Mouse (Mus musculus): ENCODE data around the gene Zbtb16. TPM values are rescaled to one million over a fixed set of nuclear protein-coding genes. Genes with fewer than 3 reads are reported as not detected.

The Zbtb16 gene
- polyA plus RNA-seq, 1 experiment: not detected

DNA sequence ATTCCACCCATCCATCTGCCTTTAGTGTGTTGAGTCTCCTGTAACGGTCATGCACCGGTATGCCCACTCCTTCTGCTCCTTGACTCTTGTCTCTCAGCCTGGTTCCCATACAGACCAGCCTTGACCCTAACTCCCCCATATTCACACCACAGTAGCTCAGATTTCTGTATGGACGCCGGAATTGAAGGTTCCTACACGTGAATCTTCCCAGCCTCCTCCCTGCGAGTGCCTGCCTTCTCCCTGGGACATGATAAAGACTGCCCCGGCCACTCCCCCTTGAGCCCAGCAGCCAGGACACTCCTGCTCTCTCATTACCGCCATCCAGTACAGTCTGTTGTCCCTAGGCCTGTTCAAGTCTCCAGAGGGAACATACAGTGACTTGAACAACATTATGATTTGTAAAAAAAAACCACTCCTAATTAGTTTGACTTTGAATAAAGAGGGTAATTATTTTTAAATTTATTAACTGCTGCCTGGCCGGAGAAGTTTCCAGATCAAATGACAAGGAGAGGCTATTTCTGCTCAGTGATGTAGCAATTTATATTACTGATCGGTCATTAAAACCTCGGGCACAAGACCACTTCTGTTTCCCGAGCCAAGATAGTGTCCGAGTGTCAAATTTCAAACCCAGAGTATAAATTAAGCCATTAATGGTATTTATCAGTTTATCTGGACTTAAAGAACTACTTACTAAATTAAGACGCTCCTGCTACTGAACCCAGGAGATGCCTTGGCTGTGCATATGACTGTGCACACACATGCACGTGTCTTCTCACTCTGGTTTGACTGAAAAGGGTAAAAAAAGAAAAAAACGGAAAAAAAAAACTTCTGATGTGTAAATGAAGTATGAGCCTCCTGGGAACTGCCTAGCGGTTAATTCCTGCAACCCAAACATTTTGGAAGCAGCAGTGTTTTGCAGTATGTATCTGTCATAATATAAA, 125.4 kb downstream of the Zbtb16 start:
- TF ChIP-seq CTCF (IDR thresholded peaks at IDR 0.05; ENCODE audit: borderline replicate concordance, insufficient read depth, low read length) (no peak), POLR2A (IDR thresholded peaks at IDR 0.05; ENCODE audit: low read depth, low read length) (no peak)
- Histone ChIP-seq H3K4me1 (ENCODE audit: control insufficient read depth, insufficient read depth, low read length) (no peaks in the 10 kb centered on the region), H3K27ac (ENCODE audit: insufficient read depth, low read length) (no peak overlapping the region), H3K4me3 (ENCODE audit: insufficient read depth, low read length) (no peak overlapping the region)

DNA sequence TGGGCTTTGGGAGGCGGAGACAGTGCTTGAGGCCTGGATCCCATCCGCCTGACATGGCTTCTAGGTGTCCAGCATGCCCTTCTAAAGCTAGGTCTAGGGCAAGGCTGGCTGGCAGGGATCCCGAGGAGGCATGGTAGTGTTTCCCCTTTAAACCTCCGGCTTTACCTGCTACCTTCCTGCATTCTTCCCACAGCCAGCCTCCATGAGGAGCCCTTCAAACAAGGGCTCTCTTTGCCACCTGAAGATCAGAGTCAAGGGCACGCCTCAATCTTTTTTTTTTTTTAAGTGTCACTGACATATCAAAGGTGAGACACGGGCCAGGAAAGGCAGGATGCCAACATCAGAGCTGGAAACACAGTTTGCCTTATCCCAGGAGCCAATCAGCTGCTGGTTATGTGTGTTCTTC, 128.2 kb downstream of the Zbtb16 start:
- H3K27ac ChIP-seq (ENCODE audit: insufficient read depth, low read length): no peak overlapping the region
- H3K4me3 ChIP-seq (ENCODE audit: insufficient read depth, low read length): no peak overlapping the region
- no peaks in the 10 kb centered on the region for H3K4me1 ChIP-seq (ENCODE audit: control insufficient read depth, insufficient read depth, low read length)
- no peak for TF ChIP-seq POLR2A (IDR thresholded peaks at IDR 0.05; ENCODE audit: low read depth, low read length)

- Histone ChIP-seq H3K27ac (ENCODE audit: insufficient read depth, low read length) (no peak overlapping the region), H3K4me1 (ENCODE audit: control insufficient read depth, insufficient read depth, low read length) (no peaks in the 10 kb centered on the region), H3K4me3 (ENCODE audit: insufficient read depth, low read length) (no peak overlapping the region)
- TF ChIP-seq CTCF (IDR thresholded peaks at IDR 0.05; ENCODE audit: borderline replicate concordance, insufficient read depth, low read length) (no peak), POLR2A (IDR thresholded peaks at IDR 0.05; ENCODE audit: low read depth, low read length) (no peak)
Observed at GRCm38 (mm10) chr9:48707134-48707823, 128.7 kb downstream of the Zbtb16 start.

- no peak overlapping the region for H3K4me3 ChIP-seq (ENCODE audit: insufficient read depth, low read length)
- TF ChIP-seq POLR2A (IDR thresholded peaks at IDR 0.05; ENCODE audit: low read depth, low read length) (no peak), CTCF (IDR thresholded peaks at IDR 0.05; ENCODE audit: borderline replicate concordance, insufficient read depth, low read length) (no peak)
- no peaks in the 10 kb centered on the region for H3K4me1 ChIP-seq (ENCODE audit: control insufficient read depth, insufficient read depth, low read length)
- no peak overlapping the region for H3K27ac ChIP-seq (ENCODE audit: insufficient read depth, low read length)
Observed at GRCm38 (mm10) chr9:48701296-48701695, 134.7 kb downstream of the Zbtb16 start.

- no peaks in the 10 kb centered on the region for H3K4me1 ChIP-seq (ENCODE audit: control insufficient read depth, insufficient read depth, low read length)
- TF ChIP-seq CTCF (IDR thresholded peaks at IDR 0.05; ENCODE audit: borderline replicate concordance, insufficient read depth, low read length) (no peak), POLR2A (IDR thresholded peaks at IDR 0.05; ENCODE audit: low read depth, low read length) (no peak)
- H3K27ac ChIP-seq (ENCODE audit: insufficient read depth, low read length): no peak overlapping the region
- no peak overlapping the region for H3K4me3 ChIP-seq (ENCODE audit: insufficient read depth, low read length)
Observed at GRCm38 (mm10) chr9:48700871-48701270, 135.2 kb downstream of the Zbtb16 start.

GRCm38 (mm10) chr9:48697470-48697815, 138.6 kb downstream of the Zbtb16 start:
- no peak overlapping the region for H3K4me3 ChIP-seq (ENCODE audit: insufficient read depth, low read length)
- no peak overlapping the region for H3K27ac ChIP-seq (ENCODE audit: insufficient read depth, low read length)
- no peaks in the 10 kb centered on the region for H3K4me1 ChIP-seq (ENCODE audit: control insufficient read depth, insufficient read depth, low read length)
- TF ChIP-seq CTCF (IDR thresholded peaks at IDR 0.05; ENCODE audit: borderline replicate concordance, insufficient read depth, low read length) (no peak), POLR2A (IDR thresholded peaks at IDR 0.05; ENCODE audit: low read depth, low read length) (no peak)

DNA sequence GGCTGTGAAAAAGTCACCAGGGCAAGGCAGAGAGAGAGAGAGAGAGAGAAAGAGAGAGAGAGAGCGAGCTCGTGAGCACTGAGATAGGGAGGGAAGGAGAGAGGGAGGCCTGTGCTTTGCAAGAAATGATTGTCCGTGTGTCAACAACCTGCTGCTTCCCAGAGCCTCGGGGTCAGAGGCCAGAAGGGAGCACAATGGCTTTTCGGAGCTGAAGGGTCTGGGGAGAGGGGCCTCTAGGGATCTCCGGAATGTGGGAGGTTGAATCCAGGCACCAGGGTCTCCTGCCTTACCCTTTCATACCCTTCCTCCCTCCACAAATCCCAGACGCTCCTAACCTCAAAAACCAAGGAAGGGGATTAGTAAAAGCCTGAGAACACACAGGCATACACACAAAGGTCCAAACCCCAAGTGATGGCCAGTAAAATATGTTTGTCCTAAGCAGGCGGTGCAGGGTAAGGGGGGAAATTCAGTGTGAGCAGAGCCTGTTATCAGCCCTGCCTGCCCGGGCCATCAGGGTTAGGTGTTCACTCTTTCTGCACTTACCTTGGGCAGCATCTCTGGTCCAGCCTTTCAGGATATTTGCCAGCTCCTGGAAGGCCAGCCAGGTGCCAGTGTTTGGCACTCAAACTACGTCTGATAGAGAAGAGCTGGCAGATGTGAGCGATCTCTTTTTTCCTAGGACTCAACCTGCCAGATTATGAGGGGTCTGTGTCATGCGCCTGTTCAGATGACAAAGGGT, 139.1 kb downstream of the Zbtb16 start:
- H3K27ac ChIP-seq (ENCODE audit: insufficient read depth, low read length): no peak overlapping the region
- TF ChIP-seq POLR2A (IDR thresholded peaks at IDR 0.05; ENCODE audit: low read depth, low read length): no peak
- TF ChIP-seq CTCF (IDR thresholded peaks at IDR 0.05; ENCODE audit: borderline replicate concordance, insufficient read depth, low read length): no peak
- no peak overlapping the region for H3K4me3 ChIP-seq (ENCODE audit: insufficient read depth, low read length)
- no peaks in the 10 kb centered on the region for H3K4me1 ChIP-seq (ENCODE audit: control insufficient read depth, insufficient read depth, low read length)

- H3K4me3 ChIP-seq (ENCODE audit: insufficient read depth, low read length): no peak overlapping the region
- no peaks in the 10 kb centered on the region for H3K4me1 ChIP-seq (ENCODE audit: control insufficient read depth, insufficient read depth, low read length)
- TF ChIP-seq POLR2A (IDR thresholded peaks at IDR 0.05; ENCODE audit: low read depth, low read length) (no peak), CTCF (IDR thresholded peaks at IDR 0.05; ENCODE audit: borderline replicate concordance, insufficient read depth, low read length) (no peak)
- H3K27ac ChIP-seq (ENCODE audit: insufficient read depth, low read length): no peak overlapping the region
Observed at GRCm38 (mm10) chr9:48696330-48696729, 139.7 kb downstream of the Zbtb16 start.

GRCm38 (mm10) chr9:48695796-48696195, 140.2 kb downstream of the Zbtb16 start:
- Histone ChIP-seq H3K4me1 (ENCODE audit: control insufficient read depth, insufficient read depth, low read length) (no peaks in the 10 kb centered on the region), H3K27ac (ENCODE audit: insufficient read depth, low read length) (no peak overlapping the region), H3K4me3 (ENCODE audit: insufficient read depth, low read length) (no peak overlapping the region)
- TF ChIP-seq CTCF (IDR thresholded peaks at IDR 0.05; ENCODE audit: borderline replicate concordance, insufficient read depth, low read length): no peak
- TF ChIP-seq POLR2A (IDR thresholded peaks at IDR 0.05; ENCODE audit: low read depth, low read length): no peak
